Mouse (Mus musculus) thymus, adult 2 months (tissue): Measurements from ENCODE around the gene Tspan33.

ENCODE experiments used
- CTCF ChIP-seq: fragments of 200-500 bp; IDR thresholded peaks from 2 replicates; pipeline ENCODE4 v1.5.1; 2012; ENCODE audit warnings: mild to moderate bottlenecking, control low read depth, low read length, moderate library complexity, borderline replicate concordance; ENCODE audit not compliant: control insufficient read depth, poor library complexity, insufficient read depth; ENCODE audit errors: extremely low read depth
- POLR2A ChIP-seq: fragments of 200-500 bp; IDR thresholded peaks from 2 replicates; pipeline ENCODE4 v1.6.1; 2012; ENCODE audit warnings: mild to moderate bottlenecking, low read length, control low read depth, moderate library complexity; ENCODE audit not compliant: control insufficient read depth, poor library complexity, insufficient read depth; ENCODE audit errors: extremely low read depth

DNA sequence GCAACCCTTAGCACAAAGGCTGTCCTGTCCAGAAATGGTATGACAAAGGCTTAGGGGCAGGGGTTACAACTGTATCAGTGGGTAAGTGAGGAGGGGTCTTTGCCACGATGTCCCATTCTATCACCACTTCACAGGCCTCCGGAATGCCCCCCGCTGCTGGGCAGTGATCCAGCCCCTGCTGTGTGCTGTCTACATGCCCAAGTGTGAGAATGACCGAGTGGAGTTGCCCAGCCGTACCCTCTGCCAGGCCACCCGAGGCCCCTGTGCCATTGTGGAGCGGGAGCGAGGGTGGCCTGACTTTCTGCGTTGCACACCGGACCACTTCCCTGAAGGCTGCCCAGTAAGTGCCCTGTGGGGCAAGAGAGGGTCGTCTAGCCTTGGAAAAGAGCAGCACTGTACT is 59.3 kb downstream of the Tspan33 start:
- TF ChIP-seq POLR2A = no peak
- no peak for TF ChIP-seq CTCF
